Mouse (Mus musculus): Measurements from ENCODE around the gene 4930558K02Rik. TPM values are rescaled to one million over a fixed set of nuclear protein-coding genes. Genes with fewer than 3 reads are reported as not detected.

Gene 4930558K02Rik
- polyA plus RNA-seq, 1 experiment from 2014 or later = not detected

GRCm38 (mm10) chr1:161909074-161909473 lies 70.4 kb downstream of the 4930558K02Rik start:
- no peaks in the 10 kb centered on the region for H3K36me3 ChIP-seq
- WGBS = 81% methylated on average over 8 of the region's 8 CpGs
- no peaks in the 10 kb centered on the region for H3K9me3 ChIP-seq
- no peak overlapping the region for H3K27ac ChIP-seq
- no peak overlapping the region for H3K9ac ChIP-seq (replicated peaks)
- H3K4me3 ChIP-seq (replicated peaks) = no peak overlapping the region
- no peaks in the 10 kb centered on the region for H3K27me3 ChIP-seq
- H3K4me2 ChIP-seq (replicated peaks) = no peak overlapping the region
- no peak for ATAC-seq
- no peaks in the 10 kb centered on the region for H3K4me1 ChIP-seq (replicated peaks)

GRCm38 (mm10) chr1:161907795-161908457 lies 71.5 kb downstream of the 4930558K02Rik start:
- Histone ChIP-seq H3K27me3 (no peaks in the 10 kb centered on the region), H3K9me3 (no peaks in the 10 kb centered on the region), H3K4me3 (replicated peaks) (no peak overlapping the region), H3K27ac (no peak overlapping the region), H3K4me1 (replicated peaks) (no peaks in the 10 kb centered on the region), H3K9ac (replicated peaks) (no peak overlapping the region), H3K4me2 (replicated peaks) (no peak overlapping the region), H3K36me3 (no peaks in the 10 kb centered on the region)
- 79% methylated on average over 2 of the region's 2 CpGs for WGBS
- no peak for ATAC-seq

GRCm38 (mm10) chr1:161907111-161907510 lies 72.3 kb downstream of the 4930558K02Rik start:
- 95% methylated on average over 4 of the region's 4 CpGs for WGBS
- no peaks in the 10 kb centered on the region for H3K27me3 ChIP-seq
- H3K9ac ChIP-seq (replicated peaks) = no peak overlapping the region
- no peaks in the 10 kb centered on the region for H3K36me3 ChIP-seq
- no peak overlapping the region for H3K27ac ChIP-seq
- H3K9me3 ChIP-seq = no peaks in the 10 kb centered on the region
- no peak overlapping the region for H3K4me2 ChIP-seq (replicated peaks)
- H3K4me1 ChIP-seq (replicated peaks) = no peaks in the 10 kb centered on the region
- no peak for ATAC-seq
- no peak overlapping the region for H3K4me3 ChIP-seq (replicated peaks)

- no peak for ATAC-seq
- H3K27ac ChIP-seq = no peak overlapping the region
- no peaks in the 10 kb centered on the region for H3K36me3 ChIP-seq
- no peaks in the 10 kb centered on the region for H3K9me3 ChIP-seq
- H3K9ac ChIP-seq (replicated peaks) = no peak overlapping the region
- 84% methylated on average over 9 of the region's 9 CpGs for WGBS
- no peak overlapping the region for H3K4me3 ChIP-seq (replicated peaks)
- no peaks in the 10 kb centered on the region for H3K27me3 ChIP-seq
- H3K4me2 ChIP-seq (replicated peaks) = no peak overlapping the region
- H3K4me1 ChIP-seq (replicated peaks) = no peaks in the 10 kb centered on the region
These were observed 76.6 kb downstream of the 4930558K02Rik start for GRCm38 (mm10) chr1:161902692-161903452.

- H3K36me3 ChIP-seq = no peaks in the 10 kb centered on the region
- H3K4me1 ChIP-seq (replicated peaks) = 0 out of 2 replicates have a peak, but pooled peaks cover 6% of the 10 kb centered on the region
- H3K9me3 ChIP-seq = no peaks in the 10 kb centered on the region
- ATAC-seq = no peak
- no peak overlapping the region for H3K4me2 ChIP-seq (replicated peaks)
- no peak overlapping the region for H3K4me3 ChIP-seq (replicated peaks)
- WGBS = 47% methylated on average over 2 of the region's 2 CpGs
- no peaks in the 10 kb centered on the region for H3K27me3 ChIP-seq
- no peak overlapping the region for H3K27ac ChIP-seq
- no peak overlapping the region for H3K9ac ChIP-seq (replicated peaks)
These were observed 79.3 kb downstream of the 4930558K02Rik start for GRCm38 (mm10) chr1:161900129-161900528.

- Histone ChIP-seq H3K27me3 (no peaks in the 10 kb centered on the region), H3K4me3 (replicated peaks) (no peak overlapping the region), H3K9me3 (no peaks in the 10 kb centered on the region), H3K36me3 (no peaks in the 10 kb centered on the region), H3K4me2 (replicated peaks) (no peak overlapping the region), H3K9ac (replicated peaks) (no peak overlapping the region), H3K27ac (no peak overlapping the region), H3K4me1 (replicated peaks) (0 out of 2 replicates have a peak, but pooled peaks cover 6% of the 10 kb centered on the region)
- 87% methylated on average over 8 of the region's 8 CpGs for WGBS
- ATAC-seq = no peak
These were observed 82.2 kb downstream of the 4930558K02Rik start for GRCm38 (mm10) chr1:161897235-161897634.

GRCm38 (mm10) chr1:161896130-161896529 lies 83.3 kb downstream of the 4930558K02Rik start:
- H3K4me1 ChIP-seq (replicated peaks) = 0 out of 2 replicates have a peak, but pooled peaks cover 6% of the 10 kb centered on the region
- no peak for ATAC-seq
- no peaks in the 10 kb centered on the region for H3K36me3 ChIP-seq
- H3K9ac ChIP-seq (replicated peaks) = no peak overlapping the region
- H3K9me3 ChIP-seq = no peaks in the 10 kb centered on the region
- no peak overlapping the region for H3K4me3 ChIP-seq (replicated peaks)
- H3K27ac ChIP-seq = no peak overlapping the region
- 67% methylated on average over 10 of the region's 10 CpGs for WGBS
- H3K4me2 ChIP-seq (replicated peaks) = no peak overlapping the region
- no peaks in the 10 kb centered on the region for H3K27me3 ChIP-seq

GRCm38 (mm10) chr1:161895014-161895413 lies 84.4 kb downstream of the 4930558K02Rik start:
- Histone ChIP-seq H3K4me3 (replicated peaks) (no peak overlapping the region), H3K36me3 (no peaks in the 10 kb centered on the region), H3K27me3 (no peaks in the 10 kb centered on the region), H3K4me2 (replicated peaks) (no peak overlapping the region), H3K27ac (no peak overlapping the region), H3K9ac (replicated peaks) (no peak overlapping the region), H3K4me1 (replicated peaks) (0 out of 2 replicates have a peak, but pooled peaks cover 6% of the 10 kb centered on the region), H3K9me3 (no peaks in the 10 kb centered on the region)
- ATAC-seq = no peak
- 93% methylated on average over 3 of the region's 3 CpGs for WGBS

GRCm38 (mm10) chr1:161894553-161894952 lies 84.9 kb downstream of the 4930558K02Rik start:
- Histone ChIP-seq H3K4me2 (replicated peaks) (no peak overlapping the region), H3K4me1 (replicated peaks) (0 out of 2 replicates have a peak, but pooled peaks cover 6% of the 10 kb centered on the region), H3K27ac (no peak overlapping the region), H3K9ac (replicated peaks) (no peak overlapping the region), H3K27me3 (no peaks in the 10 kb centered on the region), H3K4me3 (replicated peaks) (no peak overlapping the region), H3K36me3 (no peaks in the 10 kb centered on the region), H3K9me3 (no peaks in the 10 kb centered on the region)
- no peak for ATAC-seq
- WGBS = 69% methylated on average over 2 of the region's 2 CpGs

GRCm38 (mm10) chr1:161894126-161894525 lies 85.3 kb downstream of the 4930558K02Rik start:
- H3K27me3 ChIP-seq = no peaks in the 10 kb centered on the region
- H3K4me1 ChIP-seq (replicated peaks) = 0 out of 2 replicates have a peak, but pooled peaks cover 6% of the 10 kb centered on the region
- H3K9me3 ChIP-seq = no peaks in the 10 kb centered on the region
- no peak overlapping the region for H3K27ac ChIP-seq
- H3K4me3 ChIP-seq (replicated peaks) = no peak overlapping the region
- H3K36me3 ChIP-seq = no peaks in the 10 kb centered on the region
- no peak overlapping the region for H3K9ac ChIP-seq (replicated peaks)
- no peak overlapping the region for H3K4me2 ChIP-seq (replicated peaks)
- WGBS = 94% methylated on average over 2 of the region's 2 CpGs
- ATAC-seq = no peak

Measured in midbrain, embryonic 13.5 days (tissue).